ENCODE assay signal across 8 mouse cellular contexts in genomic region chr5:113815638-113816152, GRCm38 (mm10). TPM values are rescaled to one million over a fixed set of nuclear protein-coding genes. Genes with fewer than 3 reads are reported as not detected.
A peak's percentile ranks its signal among the peaks of the same experiment; 100 is the strongest.
DNase-seq lines count a peak whose midpoint lies in the region; ATAC-seq and TF ChIP-seq lines count a peak whose summit lies in the region.

No protein-coding gene starts in this region.

- no peaks in the 10 kb centered on the region for H3K36me3 ChIP-seq in midbrain, embryonic 11.5 days (ENCODE audit: control insufficient read depth, insufficient read depth, low read length)
- no peaks in the 10 kb centered on the region for H3K36me3 ChIP-seq in midbrain, embryonic 15.5 days (replicated peaks)
- no peaks in the 10 kb centered on the region for H3K36me3 ChIP-seq in forebrain, postnatal 0 days (ENCODE audit: insufficient read depth)
- no peaks in the 10 kb centered on the region for H3K36me3 ChIP-seq in intestine, embryonic 16.5 days (ENCODE audit: control insufficient read depth, insufficient read depth, low read length)
- no peaks in the 10 kb centered on the region for H3K36me3 ChIP-seq in limb, embryonic 15.5 days
- no peaks in the 10 kb centered on the region for H3K36me3 ChIP-seq in stomach, embryonic 15.5 days

- H3K9me3 ChIP-seq in midbrain, embryonic 11.5 days (ENCODE audit: control insufficient read depth, low read length), result no peaks in the 10 kb centered on the region
- H3K9me3 ChIP-seq in midbrain, embryonic 15.5 days, result no peaks in the 10 kb centered on the region; the same call in 1 of the 2 replicates
- H3K9me3 ChIP-seq in forebrain, postnatal 0 days (ENCODE audit: low read length), result no peaks in the 10 kb centered on the region
- H3K9me3 ChIP-seq in intestine, embryonic 16.5 days (ENCODE audit: control insufficient read depth, low read length), result 0 out of 2 replicates have a peak, but pooled peaks cover 3% of the 10 kb centered on the region
- H3K9me3 ChIP-seq in limb, embryonic 15.5 days, result peaks cover 4% of the 10 kb centered on the region; the same call in 1 of the 2 replicates
- no peaks in the 10 kb centered on the region for H3K9me3 ChIP-seq in stomach, embryonic 15.5 days

- H3K4me3 ChIP-seq in midbrain, embryonic 11.5 days (ENCODE audit: low read depth, low read length), result no peak overlapping the region
- no peak overlapping the region for H3K4me3 ChIP-seq in midbrain, embryonic 15.5 days
- no peak overlapping the region for H3K4me3 ChIP-seq in forebrain, postnatal 0 days (ENCODE audit: low read depth, low read length)
- no peak overlapping the region for H3K4me3 ChIP-seq in intestine, embryonic 16.5 days (ENCODE audit: low read length)
- no peak overlapping the region for H3K4me3 ChIP-seq in limb, embryonic 15.5 days
- no peak overlapping the region for H3K4me3 ChIP-seq in stomach, embryonic 15.5 days (replicated peaks)

- ATAC-seq in midbrain, embryonic 11.5 days (ENCODE audit: low FRiP score), result no peak
- no peak for ATAC-seq in midbrain, embryonic 15.5 days (replicated peaks)
- no peak for ATAC-seq in forebrain, postnatal 0 days
- peak; percentile 44; the same call in 1 of the 2 replicates for ATAC-seq in intestine, embryonic 16.5 days
- no peak; the same call in 1 of the 2 replicates for ATAC-seq in limb, embryonic 15.5 days (ENCODE audit: insufficient number of reproducible peaks, low FRiP score, low TSS enrichment, low read depth)
- no peak for ATAC-seq in stomach, embryonic 15.5 days (ENCODE audit: insufficient read depth, low FRiP score, low read depth)

- WGBS in midbrain, embryonic 11.5 days, result 13% methylated on average over 15 of the region's 15 CpGs
- 13% methylated on average over 15 of the region's 15 CpGs for WGBS in midbrain, embryonic 15.5 days
- 12% methylated on average over 15 of the region's 15 CpGs for WGBS in forebrain, postnatal 0 days
- 14% methylated on average over 15 of the region's 15 CpGs for WGBS in intestine, embryonic 16.5 days
- WGBS in limb, embryonic 15.5 days, result 12% methylated on average over 15 of the region's 15 CpGs
- 11% methylated on average over 15 of the region's 15 CpGs for WGBS in stomach, embryonic 15.5 days

- peak; percentile 80 for TF ChIP-seq CTCF in forebrain, postnatal 0 days (IDR thresholded peaks at IDR 0.05; ENCODE audit: low read depth)

- H3K27ac ChIP-seq in midbrain, embryonic 11.5 days (ENCODE audit: low read depth, low read length), result no peak overlapping the region
- H3K27ac ChIP-seq in midbrain, embryonic 15.5 days, result no peak overlapping the region
- H3K27ac ChIP-seq in forebrain, postnatal 0 days (ENCODE audit: low read depth, low read length), result no peak overlapping the region
- H3K27ac ChIP-seq in intestine, embryonic 16.5 days (ENCODE audit: low read length), result no peak overlapping the region
- no peak overlapping the region for H3K27ac ChIP-seq in limb, embryonic 15.5 days
- no peak overlapping the region for H3K27ac ChIP-seq in stomach, embryonic 15.5 days

- H3K27me3 ChIP-seq in midbrain, embryonic 11.5 days (ENCODE audit: control insufficient read depth, insufficient read depth, low read length), result no peaks in the 10 kb centered on the region
- H3K27me3 ChIP-seq in midbrain, embryonic 15.5 days (replicated peaks), result 0 out of 2 replicates have a peak, but pooled peaks cover 2% of the 10 kb centered on the region
- H3K27me3 ChIP-seq in forebrain, postnatal 0 days (ENCODE audit: insufficient read depth, low read length), result no peaks in the 10 kb centered on the region
- H3K27me3 ChIP-seq in intestine, embryonic 16.5 days (replicated peaks; ENCODE audit: control insufficient read depth, insufficient read depth, low read length), result no peaks in the 10 kb centered on the region
- no peaks in the 10 kb centered on the region for H3K27me3 ChIP-seq in limb, embryonic 15.5 days
- no peaks in the 10 kb centered on the region for H3K27me3 ChIP-seq in stomach, embryonic 15.5 days (replicated peaks)

- peak overlapping the region; percentile 28; the same call in 1 of the 2 replicates for H3K9ac ChIP-seq in midbrain, embryonic 11.5 days (ENCODE audit: low read length)
- no peak overlapping the region for H3K9ac ChIP-seq in midbrain, embryonic 15.5 days
- 0 out of 2 replicates have a peak overlapping the region, but pooled peaks have one; percentile 18 for H3K9ac ChIP-seq in forebrain, postnatal 0 days
- no peak overlapping the region for H3K9ac ChIP-seq in intestine, embryonic 16.5 days (ENCODE audit: low read depth, low read length)
- H3K9ac ChIP-seq in limb, embryonic 15.5 days, result no peak overlapping the region
- H3K9ac ChIP-seq in stomach, embryonic 15.5 days, result no peak overlapping the region

- peak; percentile 99 for DNase-seq in midbrain, embryonic 11.5 days (ENCODE audit: low spot score, missing footprints)
- peak; percentile 47 for DNase-seq in cerebellum, adult 11-12 months
- peak; percentile 76 for DNase-seq in forebrain, postnatal 0 days
- peak; percentile 71 to 80 for DNase-seq in natural killer cell, adult 2 months (ENCODE audit: low spot score in 2 of 2)

- H3K4me2 ChIP-seq in midbrain, embryonic 11.5 days, result no peak overlapping the region
- H3K4me2 ChIP-seq in midbrain, embryonic 15.5 days, result no peak overlapping the region
- H3K4me2 ChIP-seq in forebrain, postnatal 0 days (ENCODE audit: low read depth), result no peak overlapping the region
- H3K4me2 ChIP-seq in intestine, embryonic 16.5 days (ENCODE audit: low read depth, low read length), result no peak overlapping the region
- 0 out of 2 replicates have a peak overlapping the region, but pooled peaks have one; percentile 1 for H3K4me2 ChIP-seq in limb, embryonic 15.5 days
- H3K4me2 ChIP-seq in stomach, embryonic 15.5 days, result 0 out of 2 replicates have a peak overlapping the region, but pooled peaks have one; percentile 11

- no peaks in the 10 kb centered on the region; the same call in 1 of the 2 replicates for H3K4me1 ChIP-seq in midbrain, embryonic 11.5 days (ENCODE audit: control insufficient read depth, insufficient read depth, low read length)
- peaks cover 6% of the 10 kb centered on the region; the same call in 1 of the 2 replicates for H3K4me1 ChIP-seq in midbrain, embryonic 15.5 days
- 0 out of 2 replicates have a peak, but pooled peaks cover 2% of the 10 kb centered on the region for H3K4me1 ChIP-seq in forebrain, postnatal 0 days (ENCODE audit: insufficient read depth)
- no peaks in the 10 kb centered on the region for H3K4me1 ChIP-seq in intestine, embryonic 16.5 days (ENCODE audit: control insufficient read depth, insufficient read depth, low read length)
- peaks cover 4% of the 10 kb centered on the region; the same call in 1 of the 2 replicates for H3K4me1 ChIP-seq in limb, embryonic 15.5 days
- H3K4me1 ChIP-seq in stomach, embryonic 15.5 days, result 0 out of 2 replicates have a peak, but pooled peaks cover 7% of the 10 kb centered on the region

RNA-seq across cellular contexts. Expression of gene Tmem119, which starts 15.4 kb away (rescaled TPM):
- 9.9 and 10.9 TPM in 2 replicates for polyA plus RNA-seq in midbrain, embryonic 11.5 days (2014; fragmentation: Nextera tagmentation; extraction: Ambion mirVana)
- 5.7 and 6.3 TPM in 2 replicates for polyA plus RNA-seq in midbrain, embryonic 15.5 days (2015; fragmentation: Nextera tagmentation; extraction: Ambion mirVana)
- total RNA-seq in forebrain, postnatal 0 days (2014; rRNA removed), result 5.8 and 8.2 TPM in 2 replicates
- 5.9 and 7.1 TPM in 2 replicates for polyA plus RNA-seq in forebrain, postnatal 0 days (2015; fragmentation: Nextera tagmentation; extraction: Ambion mirVana)
- 56.6 and 63.7 TPM in 2 replicates for polyA plus RNA-seq in intestine, embryonic 16.5 days (2015; fragmentation: Nextera tagmentation; extraction: Ambion mirVana)
- 202 and 204 TPM in 2 replicates for polyA plus RNA-seq in limb, embryonic 15.5 days (2015; fragmentation: Nextera tagmentation; extraction: Ambion mirVana)
- polyA plus RNA-seq in stomach, embryonic 15.5 days (2015; fragmentation: Nextera tagmentation; extraction: Ambion mirVana), result 60.6 and 64.4 TPM in 2 replicates

RNA-seq across cellular contexts. Expression of gene Selplg, which starts 16.7 kb away (rescaled TPM):
- 1.3 TPM in 2 replicates for polyA plus RNA-seq in midbrain, embryonic 11.5 days (2014; fragmentation: Nextera tagmentation; extraction: Ambion mirVana)
- polyA plus RNA-seq in midbrain, embryonic 15.5 days (2015; fragmentation: Nextera tagmentation; extraction: Ambion mirVana), result 2.4 and 2.8 TPM in 2 replicates
- total RNA-seq in forebrain, postnatal 0 days (2014; rRNA removed), result 1.1 and 1.3 TPM in 2 replicates
- 1.8 and 2.4 TPM in 2 replicates for polyA plus RNA-seq in forebrain, postnatal 0 days (2015; fragmentation: Nextera tagmentation; extraction: Ambion mirVana)
- polyA plus RNA-seq in intestine, embryonic 16.5 days (2015; fragmentation: Nextera tagmentation; extraction: Ambion mirVana), result 6.8 and 7.5 TPM in 2 replicates
- 5.5 and 8.3 TPM in 2 replicates for polyA plus RNA-seq in limb, embryonic 15.5 days (2015; fragmentation: Nextera tagmentation; extraction: Ambion mirVana)
- 5.8 and 7.5 TPM in 2 replicates for polyA plus RNA-seq in stomach, embryonic 15.5 days (2015; fragmentation: Nextera tagmentation; extraction: Ambion mirVana)

RNA-seq across cellular contexts. Expression of gene Iscu, which starts 43.1 kb away (rescaled TPM):
- 117 and 121 TPM in 2 replicates for polyA plus RNA-seq in midbrain, embryonic 11.5 days (2014; fragmentation: Nextera tagmentation; extraction: Ambion mirVana)
- 75.4 and 78.4 TPM in 2 replicates for polyA plus RNA-seq in midbrain, embryonic 15.5 days (2015; fragmentation: Nextera tagmentation; extraction: Ambion mirVana)
- 67.2 and 88.2 TPM in 2 replicates for total RNA-seq in forebrain, postnatal 0 days (2014; rRNA removed)
- 98.9 and 119 TPM in 2 replicates for polyA plus RNA-seq in forebrain, postnatal 0 days (2015; fragmentation: Nextera tagmentation; extraction: Ambion mirVana)
- polyA plus RNA-seq in intestine, embryonic 16.5 days (2015; fragmentation: Nextera tagmentation; extraction: Ambion mirVana), result 99.0 and 114 TPM in 2 replicates
- polyA plus RNA-seq in limb, embryonic 15.5 days (2015; fragmentation: Nextera tagmentation; extraction: Ambion mirVana), result 91.0 and 99.0 TPM in 2 replicates
- 111 and 112 TPM in 2 replicates for polyA plus RNA-seq in stomach, embryonic 15.5 days (2015; fragmentation: Nextera tagmentation; extraction: Ambion mirVana)

RNA-seq across cellular contexts. Expression of gene Sart3, which starts 43.4 kb away (rescaled TPM):
- polyA plus RNA-seq in midbrain, embryonic 11.5 days (2014; fragmentation: Nextera tagmentation; extraction: Ambion mirVana), result 49.6 and 55.2 TPM in 2 replicates
- polyA plus RNA-seq in midbrain, embryonic 15.5 days (2015; fragmentation: Nextera tagmentation; extraction: Ambion mirVana), result 53.3 and 57.5 TPM in 2 replicates
- 47.4 and 54.0 TPM in 2 replicates for total RNA-seq in forebrain, postnatal 0 days (2014; rRNA removed)
- 21.6 and 28.5 TPM in 2 replicates for polyA plus RNA-seq in forebrain, postnatal 0 days (2015; fragmentation: Nextera tagmentation; extraction: Ambion mirVana)
- polyA plus RNA-seq in intestine, embryonic 16.5 days (2015; fragmentation: Nextera tagmentation; extraction: Ambion mirVana), result 30.2 and 30.6 TPM in 2 replicates
- 38.4 and 45.9 TPM in 2 replicates for polyA plus RNA-seq in limb, embryonic 15.5 days (2015; fragmentation: Nextera tagmentation; extraction: Ambion mirVana)
- 43.5 and 45.8 TPM in 2 replicates for polyA plus RNA-seq in stomach, embryonic 15.5 days (2015; fragmentation: Nextera tagmentation; extraction: Ambion mirVana)

Comparison
In these comparisons a context has a peak if more than half of its experiments do, and no peak if none do; other contexts are left out.
1. H3K9ac ChIP-seq: peak in midbrain, embryonic 11.5 days (single experiment) and forebrain, postnatal 0 days (single experiment); none in midbrain, embryonic 15.5 days (single experiment), intestine, embryonic 16.5 days (single experiment), limb, embryonic 15.5 days (single experiment) and stomach, embryonic 15.5 days (single experiment).
2. DNase-seq: peak in every context shown above with its lines; median percentile 99 in midbrain, embryonic 11.5 days; 76 in forebrain, postnatal 0 days; 76 in natural killer cell, adult 2 months; 47 in cerebellum, adult 11-12 months.
3. H3K4me2 ChIP-seq: peak in limb, embryonic 15.5 days (single experiment) and stomach, embryonic 15.5 days (single experiment); none in midbrain, embryonic 11.5 days (single experiment), midbrain, embryonic 15.5 days (single experiment), forebrain, postnatal 0 days (single experiment) and intestine, embryonic 16.5 days (single experiment).